26 mouse cellular contexts compared by ENCODE assay signal in the genomic region with DNA sequence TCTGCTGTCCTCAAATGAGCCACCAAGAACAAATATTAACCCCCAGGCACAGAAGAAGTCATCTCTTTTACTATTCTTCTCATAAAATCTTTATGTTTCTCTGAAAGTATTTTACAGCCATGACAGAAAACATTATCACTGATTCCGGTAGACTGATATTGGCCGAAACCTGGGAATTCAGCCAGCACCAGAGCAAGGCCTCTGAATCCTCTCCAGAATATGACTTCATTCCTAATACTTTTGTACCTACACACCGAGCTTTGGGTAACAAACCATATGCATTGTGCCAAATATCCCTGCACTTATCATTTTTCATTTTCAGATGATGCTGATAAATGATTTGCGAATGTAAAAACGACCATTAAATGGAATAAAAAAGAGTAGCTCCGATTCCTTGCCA.
DNase-seq lines count a peak whose midpoint lies in the region; ATAC-seq lines count a peak whose summit lies in the region.
"Had no signal": no experiment of that assay in that cellular context is flagged by ENCODE, and none has a peak within 500 bp of the region (broad histone marks: within the 10 kb centered on the region; RNA-seq: fewer than 3 reads in every experiment).

No protein-coding gene starts in this region.

- no peaks in the 10 kb centered on the region for H3K4me1 ChIP-seq in embryonic facial prominence, embryonic 14.5 days (ENCODE audit: control insufficient read depth, insufficient read depth, low read length)
- no peaks in the 10 kb centered on the region for H3K4me1 ChIP-seq in embryonic facial prominence, embryonic 10.5 days
- peaks cover 14% of the 10 kb centered on the region; the same call in 1 of the 2 replicates for H3K4me1 ChIP-seq in forebrain, embryonic 13.5 days
- H3K4me1 ChIP-seq: heart, embryonic 13.5 days; hindbrain, embryonic 15.5 days; kidney, embryonic 15.5 days; limb, embryonic 15.5 days; liver, embryonic 13.5 days; neural tube, embryonic 12.5 days had no signal

- no peak overlapping the region for H3K9ac ChIP-seq in embryonic facial prominence, embryonic 14.5 days (ENCODE audit: low read depth, low read length)
- no peak overlapping the region for H3K9ac ChIP-seq in forebrain, embryonic 13.5 days
- H3K9ac ChIP-seq: heart, embryonic 13.5 days; hindbrain, embryonic 15.5 days; kidney, embryonic 15.5 days; limb, embryonic 15.5 days; liver, embryonic 13.5 days; neural tube, embryonic 12.5 days had no signal

- no peak overlapping the region for H3K4me3 ChIP-seq in embryonic facial prominence, embryonic 14.5 days (ENCODE audit: low read depth, low read length)
- no peak overlapping the region for H3K4me3 ChIP-seq in embryonic facial prominence, embryonic 10.5 days
- no peak overlapping the region for H3K4me3 ChIP-seq in forebrain, embryonic 13.5 days
- H3K4me3 ChIP-seq: gastrocnemius, adult 2 months; heart, adult 2 months; heart, embryonic 13.5 days; hindbrain, embryonic 15.5 days; kidney, embryonic 15.5 days; left cerebral cortex, adult 2 months; limb, embryonic 15.5 days; liver, embryonic 13.5 days; neural tube, embryonic 12.5 days had no signal

- no peaks in the 10 kb centered on the region for H3K27me3 ChIP-seq in embryonic facial prominence, embryonic 14.5 days (replicated peaks; ENCODE audit: control insufficient read depth, insufficient read depth, low read length)
- no peaks in the 10 kb centered on the region for H3K27me3 ChIP-seq in embryonic facial prominence, embryonic 10.5 days (replicated peaks; ENCODE audit: low read depth, poor library complexity, severe bottlenecking)
- no peaks in the 10 kb centered on the region for H3K27me3 ChIP-seq in forebrain, embryonic 13.5 days
- H3K27me3 ChIP-seq: CH12.LX; heart, embryonic 13.5 days; hindbrain, embryonic 15.5 days; kidney, embryonic 15.5 days; limb, embryonic 15.5 days; liver, embryonic 13.5 days; neural tube, embryonic 12.5 days had no signal

- peak; percentile 44 to 76 for DNase-seq in adrenal gland, adult (ENCODE audit: inconsistent age in 2 of 2, low spot score in 1 of 2)
- no peak for DNase-seq in adrenal gland, adult 18-20 months (ENCODE audit: low spot score in 2 of 2)
- peak; percentile 27 for DNase-seq in embryonic facial prominence, embryonic 14.5 days (ENCODE audit: low spot score)
- DNase-seq in embryonic facial prominence, embryonic 10.5 days (ENCODE audit: low spot score), result no peak
- peak; percentile 10 for DNase-seq in retina, postnatal 1 day
- DNase-seq in retina, embryonic 14.5 days (ENCODE audit: low spot score), result no peak
- no peak for DNase-seq in thymus, postnatal 4 days
- DNase-seq: cerebellum, adult 9-11 months; gastrocnemius, adult 2 months; heart, adult 2 months; heart, postnatal 10 days; kidney, adult 18-20 months; kidney, postnatal 25 days; liver, embryonic 13.5 days; lung, adult 18-20 months; lung, postnatal 14 days had no signal

- no peak overlapping the region for H3K4me2 ChIP-seq in embryonic facial prominence, embryonic 14.5 days (ENCODE audit: low read depth, low read length)
- no peak overlapping the region for H3K4me2 ChIP-seq in forebrain, embryonic 13.5 days
- H3K4me2 ChIP-seq: heart, embryonic 13.5 days; hindbrain, embryonic 15.5 days; kidney, embryonic 15.5 days; limb, embryonic 15.5 days; liver, embryonic 13.5 days; neural tube, embryonic 12.5 days had no signal

- WGBS in embryonic facial prominence, embryonic 14.5 days, result 63% methylated on average over 6 of the region's 6 CpGs
- WGBS in embryonic facial prominence, embryonic 10.5 days, result 87% methylated on average over 6 of the region's 6 CpGs
- 50% methylated on average over 6 of the region's 6 CpGs for WGBS in forebrain, embryonic 13.5 days

- H3K27ac ChIP-seq in embryonic facial prominence, embryonic 14.5 days (replicated peaks; ENCODE audit: low read depth, low read length), result no peak overlapping the region
- no peak overlapping the region for H3K27ac ChIP-seq in embryonic facial prominence, embryonic 10.5 days (replicated peaks)
- no peak overlapping the region for H3K27ac ChIP-seq in forebrain, embryonic 13.5 days
- H3K27ac ChIP-seq: gastrocnemius, adult 2 months; heart, adult 2 months; heart, embryonic 13.5 days; hindbrain, embryonic 15.5 days; kidney, embryonic 15.5 days; left cerebral cortex, adult 2 months; limb, embryonic 15.5 days; liver, embryonic 13.5 days; neural tube, embryonic 12.5 days had no signal

- no peaks in the 10 kb centered on the region for H3K9me3 ChIP-seq in embryonic facial prominence, embryonic 14.5 days (ENCODE audit: control insufficient read depth, low read length)
- no peaks in the 10 kb centered on the region for H3K9me3 ChIP-seq in embryonic facial prominence, embryonic 10.5 days
- H3K9me3 ChIP-seq in forebrain, embryonic 13.5 days (replicated peaks), result no peaks in the 10 kb centered on the region
- H3K9me3 ChIP-seq: heart, embryonic 13.5 days; hindbrain, embryonic 15.5 days; kidney, embryonic 15.5 days; limb, embryonic 15.5 days; liver, embryonic 13.5 days; neural tube, embryonic 12.5 days had no signal

- H3K36me3 ChIP-seq in embryonic facial prominence, embryonic 14.5 days (ENCODE audit: control insufficient read depth, insufficient read depth, low read length), result no peaks in the 10 kb centered on the region
- H3K36me3 ChIP-seq in embryonic facial prominence, embryonic 10.5 days (replicated peaks), result no peaks in the 10 kb centered on the region
- H3K36me3 ChIP-seq in forebrain, embryonic 13.5 days (ENCODE audit: poor library complexity, severe bottlenecking), result no peaks in the 10 kb centered on the region
- H3K36me3 ChIP-seq: heart, embryonic 13.5 days; hindbrain, embryonic 15.5 days; kidney, embryonic 15.5 days; limb, embryonic 15.5 days; liver, embryonic 13.5 days; neural tube, embryonic 12.5 days had no signal

- ATAC-seq in embryonic facial prominence, embryonic 14.5 days (ENCODE audit: low read depth), result no peak
- no peak for ATAC-seq in forebrain, embryonic 13.5 days
- ATAC-seq: forebrain, embryonic 16.5 days; midbrain, embryonic 16.5 days had no signal

Comparison
In these comparisons a context has a peak if more than half of its experiments do, and no peak if none do; other contexts are left out.
1. DNase-seq: peak in adrenal gland, adult (2 of 2), embryonic facial prominence, embryonic 14.5 days (single experiment) and retina, postnatal 1 day (single experiment); none in adrenal gland, adult 18-20 months (0 of 2), embryonic facial prominence, embryonic 10.5 days (single experiment), retina, embryonic 14.5 days (single experiment) and thymus, postnatal 4 days (single experiment).